Mouse (Mus musculus): ENCODE results near the gene Rpn1.

DNA sequence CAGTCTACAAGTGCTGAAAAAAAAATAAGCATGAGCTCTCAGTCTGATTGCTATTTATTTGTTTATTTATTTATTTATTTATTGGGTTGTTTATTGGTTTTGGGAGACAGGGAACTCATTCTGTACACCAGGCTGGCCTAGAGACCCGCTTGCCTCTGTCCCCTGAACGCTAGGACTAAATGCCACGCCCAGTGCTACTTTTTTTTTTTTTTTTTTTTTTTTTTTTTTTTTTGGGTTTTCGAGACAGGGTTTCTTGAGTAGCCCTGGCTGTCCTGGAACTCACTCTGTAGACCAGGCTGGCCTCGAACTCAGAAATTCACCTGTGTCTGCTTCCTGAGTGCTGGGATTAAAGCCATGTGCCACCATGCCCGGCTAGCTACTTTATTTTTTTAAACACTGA is 13.8 kb upstream of the Rpn1 start:
- no peak for TF ChIP-seq POLR2A (IDR thresholded peaks at IDR 0.05; ENCODE audit: insufficient read depth, low read depth, low read length)
- TF ChIP-seq CTCF (IDR thresholded peaks at IDR 0.05; ENCODE audit: insufficient read depth, low read depth, low read length), result no peak

Data from olfactory bulb, adult 2 months (tissue).